Mouse (Mus musculus) adrenal gland, postnatal 36 days (tissue): ENCODE data around the gene Parl. TPM values are rescaled to one million over a fixed set of nuclear protein-coding genes. Genes with fewer than 3 reads are reported as not detected.

Experiments
- DNase-seq, 2 experiments: peaks; one replicate each; pipeline ENCODE4 v3.0.0; 2021; ENCODE audit warnings: mixed read lengths in 1 of 2
- total RNA-seq, 2 experiments: library from RNA; stranded (reverse); gene quantifications; 2 replicates each; pipeline ENCODE4 v1.2.3; 2021

Gene Parl
- total RNA-seq, 2 experiments from 2014 or later: 111 to 120 TPM

GRCm38 (mm10) chr16:20238646-20239045 lies 63.5 kb downstream of the Parl start:
- no peak for DNase-seq

- peak; percentile 50 to 75 for DNase-seq
These were observed 64.8 kb downstream of the Parl start for GRCm38 (mm10) chr16:20237426-20237825.

- no peak for DNase-seq
These were observed 67.8 kb downstream of the Parl start for GRCm38 (mm10) chr16:20234406-20234805.

Other genes with a start within 250 kb of the Parl start
- gene Klhl24, start 204.8 kb downstream of the Parl start, total RNA-seq: 10 to 100 TPM; 59.0 to 90.4 TPM
- gene Yeats2, start 161.3 kb downstream of the Parl start, total RNA-seq: 10 to 100 TPM; 30.5 to 34.6 TPM
- gene Map6d1, start 61.0 kb downstream of the Parl start, total RNA-seq: 10 to 100 TPM in 1 of 2 experiments, under 1 TPM in 1; 0.66 to 16.8 TPM
- gene Cyp2ab1, start 23.0 kb upstream of the Parl start, total RNA-seq: under 1 TPM; 0.23 to 0.33 TPM
- gene Abcc5, start 124.0 kb upstream of the Parl start, total RNA-seq: 10 to 100 TPM; 59.4 to 78.0 TPM
- gene Eif2b5, start 196.4 kb upstream of the Parl start, total RNA-seq: 10 to 100 TPM; 62.4 to 62.6 TPM
- 10 to 100 TPM; 40.7 to 45.2 TPM for gene Dvl3, start 214.6 kb upstream of the Parl start, total RNA-seq
- 100 to 1,000 TPM; 279 to 383 TPM for gene Ap2m1, start 233.1 kb upstream of the Parl start, total RNA-seq
- gene Abcf3, start 246.2 kb upstream of the Parl start, total RNA-seq: 10 to 100 TPM; 86.0 to 95.3 TPM